Mouse (Mus musculus) liver, embryonic 14.5 days (tissue): ENCODE data around the gene Uqcr11. TPM values are rescaled to one million over a fixed set of nuclear protein-coding genes. Genes with fewer than 3 reads are reported as not detected.

Source experiments
- ATAC-seq: fragments of 200-750 bp; cut with Nextera tagmentation; 2 replicates; pipeline ENCODE4 v1.8.0; 2017; ENCODE audit warnings: moderate number of reproducible peaks, mild to moderate bottlenecking, moderate library complexity; ENCODE audit not compliant: insufficient read depth
- DNase-seq, 3 experiments: peaks; one replicate each; pipeline ENCODE4 v3.0.0-alpha.2; 2012 to 2013; ENCODE audit warnings: low read depth in 3 of 3, low spot score in 3 of 3
- H3K27ac ChIP-seq: fragments of 300-500 bp; sonication (generic); 2 replicates; pipeline ENCODE4 v1.5.1; 2014; ENCODE audit warnings: moderate library complexity, mild to moderate bottlenecking, control low read depth, inconsistent platforms
- H3K27me3 ChIP-seq: fragments of 300-500 bp; sonication (generic); 2 replicates; pipeline ENCODE4 v1.6.1; 2014; ENCODE audit warnings: mild to moderate bottlenecking, low read length, moderate library complexity; ENCODE audit not compliant: control insufficient read depth, insufficient read depth
- H3K36me3 ChIP-seq: fragments of 300-500 bp; sonication (generic); replicated peaks from 2 replicates; pipeline ENCODE4 v1.6.1; 2014; ENCODE audit warnings: low read depth; ENCODE audit not compliant: control insufficient read depth, insufficient read depth
- H3K4me1 ChIP-seq, 2 experiments: fragments of 200-500 bp in 1 of 2; fragments of 300-500 bp in 1 of 2; sonication (generic) in 1 of 2; replicated peaks; 2 replicates each; pipeline ENCODE4 v1.6.1; 2012 to 2014; ENCODE audit warnings: antibody characterized with exemption in 1 of 2, inconsistent platforms in 1 of 2, low read length in 1 of 2; ENCODE audit not compliant: control insufficient read depth in 2 of 2, insufficient read depth in 2 of 2
- H3K4me2 ChIP-seq: fragments of 300-500 bp; sonication (generic); 2 replicates; pipeline ENCODE4 v1.6.1; 2014; ENCODE audit warnings: low read depth, mild to moderate bottlenecking, control low read depth, moderate library complexity
- H3K4me3 ChIP-seq, 2 experiments: fragments of 200-500 bp in 1 of 2; fragments of 300-500 bp in 1 of 2; sonication (generic) in 1 of 2; 2 replicates each; pipeline ENCODE4 v1.5.1; 2012 to 2014; ENCODE audit warnings: low read depth in 2 of 2, low read length in 2 of 2, mild to moderate bottlenecking in 2 of 2, control low read depth in 1 of 2, inconsistent platforms in 1 of 2, moderate library complexity in 1 of 2; ENCODE audit not compliant: insufficient read depth in 1 of 2
- H3K9ac ChIP-seq: fragments of 300-500 bp; sonication (generic); replicated peaks from 2 replicates; pipeline ENCODE4 v1.6.1; 2014; ENCODE audit warnings: mild to moderate bottlenecking, control low read depth, moderate library complexity
- H3K9me3 ChIP-seq: fragments of 300-500 bp; sonication (generic); 2 replicates; pipeline ENCODE4 v1.6.1; 2016; ENCODE audit warnings: low read length, mixed read lengths; ENCODE audit not compliant: control insufficient read depth
- CTCF ChIP-seq: IDR thresholded peaks from 2 replicates; pipeline ENCODE4 v1.5.1; 2016; ENCODE audit warnings: antibody characterized with exemption, low read depth, control low read depth
- EP300 ChIP-seq: IDR thresholded peaks from 2 replicates; pipeline ENCODE4 v1.6.1; 2016; ENCODE audit warnings: antibody characterized with exemption, low read depth
- WGBS: fragments of 180-500 bp; shearing (Covaris S2); extraction: QIAGEN DNeasy Blood & Tissue Kit; methylation state at CpG from one replicate; pipeline ENCODE4 v1.1.7; 2014; ENCODE audit not compliant: insufficient replicate concordance; 5-methylcytosine and 5-hydroxymethylcytosine counted together
- polyA plus RNA-seq, 2 experiments: library from polyadenylated mRNA; depleted of rRNA in 1 of 2; stranded (reverse) in 1 of 2; unstranded in 1 of 2; fragments of >200 nt; fragmentation: Nextera tagmentation in 1 of 2; extraction: Ambion mirVana in 1 of 2; gene quantifications; 2 replicates each; pipeline versions ENCODE4 v1.2.1 to v1.2.3; 2012 to 2014

The Uqcr11 gene
- polyA plus RNA-seq, 2 experiments: 571 to 729 TPM

DNA sequence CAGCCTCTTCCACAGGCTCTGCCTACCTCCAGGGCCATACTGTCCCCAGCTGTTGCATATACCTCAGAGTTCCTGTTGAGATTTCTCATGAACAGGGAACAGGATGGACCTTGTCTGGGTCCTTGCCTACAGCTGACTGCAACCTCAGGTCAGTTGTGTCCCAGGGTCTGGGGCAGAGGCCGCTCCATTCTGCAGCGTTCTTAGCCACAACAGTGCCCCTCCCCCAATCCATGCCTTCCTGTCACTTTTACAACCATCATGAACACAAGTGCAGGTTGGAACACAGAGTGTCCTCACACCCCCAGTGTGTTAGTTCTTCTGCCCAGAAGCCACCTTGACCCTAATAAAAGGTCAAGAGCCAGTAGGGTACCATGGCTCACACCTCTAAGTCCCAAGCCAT is 17.9 kb downstream of the Uqcr11 start:
- no peaks in the 10 kb centered on the region; the same call in 1 of the 2 replicates for H3K27me3 ChIP-seq
- H3K36me3 ChIP-seq: peaks cover 19% of the 10 kb centered on the region
- TF ChIP-seq EP300 (no peak), CTCF (no peak)
- ATAC-seq (no peak), DNase-seq (no peak)
- H3K4me1 ChIP-seq: peaks cover 34 to 35% of the 10 kb centered on the region in 2 experiments
- H3K4me2 ChIP-seq: no peak overlapping the region
- H3K9ac ChIP-seq: no peak overlapping the region
- no peaks in the 10 kb centered on the region for H3K9me3 ChIP-seq
- H3K4me3 ChIP-seq: no peak overlapping the region
- 12% methylated on average over 2 of the region's 2 CpGs for WGBS
- no peak overlapping the region for H3K27ac ChIP-seq

DNA sequence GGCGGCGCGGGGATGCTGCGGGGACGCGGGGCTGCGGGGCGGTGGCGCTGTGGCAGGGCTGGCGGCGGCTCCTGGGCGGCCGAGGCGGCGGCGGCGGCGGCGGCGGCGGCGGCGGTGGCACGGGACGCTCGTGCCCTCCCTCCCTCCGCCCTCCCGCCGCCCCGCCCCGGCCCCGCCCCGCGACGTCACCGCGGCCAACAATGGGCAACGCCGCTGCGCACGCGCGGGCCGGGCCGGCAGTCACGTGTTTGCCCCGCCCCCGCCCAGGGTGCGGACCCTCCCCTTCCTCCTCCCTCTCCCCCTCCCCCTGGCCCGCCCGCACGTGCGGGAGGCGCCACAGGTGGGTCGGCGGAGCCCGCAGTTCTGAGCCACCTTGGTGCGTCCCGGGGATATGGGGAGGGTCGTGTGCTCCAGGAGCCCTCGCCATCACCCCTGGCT is 19.1 kb downstream of the Uqcr11 start, which contains the start of gene Mex3d:
Gene Mex3d (minus strand): TSS at position 138 of the 438 bp plus-strand sequence.
- H3K27ac ChIP-seq: peak within 1 kb of the TSS; percentile 4

DNA sequence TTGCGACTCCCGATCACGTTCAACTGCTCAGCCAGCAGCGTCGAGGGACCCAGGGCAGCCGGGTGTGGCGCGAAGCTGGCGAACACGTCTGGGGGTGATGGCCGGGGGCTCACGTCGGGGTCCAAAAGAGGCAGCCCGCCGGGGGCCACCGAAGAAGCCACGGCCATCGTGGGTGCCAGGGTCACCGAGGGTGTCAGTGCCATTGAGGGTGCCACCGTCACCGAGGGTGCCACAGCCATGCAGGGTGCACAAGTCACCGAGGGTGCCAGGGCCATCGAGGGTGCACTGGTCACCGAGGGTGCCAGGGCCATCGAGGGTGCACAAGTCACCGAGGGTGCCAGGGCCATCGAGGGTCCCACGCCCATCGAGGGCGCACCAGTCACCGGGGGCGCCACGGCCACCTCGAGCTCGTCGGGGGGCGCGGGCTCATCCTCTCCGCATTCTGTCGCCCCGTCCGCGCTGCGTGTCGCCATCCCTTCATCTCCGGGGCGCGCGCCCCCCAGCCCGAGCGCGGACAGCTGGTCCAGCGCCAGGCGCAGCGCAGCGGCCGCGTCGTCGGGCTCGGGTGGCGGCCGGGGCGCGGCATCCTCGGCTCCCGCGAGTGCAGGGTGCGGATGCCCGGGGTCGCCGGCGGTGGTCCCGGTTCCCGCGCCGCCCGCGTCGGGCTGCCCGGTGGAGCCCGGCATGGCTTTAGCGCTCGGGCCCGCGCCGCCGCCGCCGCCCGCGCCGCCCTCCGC is 19.7 kb downstream of the Uqcr11 start:
- peak overlapping the region; percentile 76 for H3K9ac ChIP-seq
- peaks cover 7% of the 10 kb centered on the region for H3K36me3 ChIP-seq
- H3K4me3 ChIP-seq: peak overlapping the region; percentile 35 to 72
- H3K4me1 ChIP-seq: peaks cover 34 to 35% of the 10 kb centered on the region in 2 experiments
- peak overlapping the region; percentile 98 for H3K4me2 ChIP-seq
- no peak for TF ChIP-seq EP300
- TF ChIP-seq CTCF: no peak
- H3K27me3 ChIP-seq: no peaks in the 10 kb centered on the region; the same call in 1 of the 2 replicates
- ATAC-seq (peak; percentile 6; the same call in 1 of the 2 replicates), DNase-seq (no peak)
- WGBS: under 1% methylated on average over 77 of the region's 94 CpGs
- no peaks in the 10 kb centered on the region for H3K9me3 ChIP-seq
- H3K27ac ChIP-seq: no peak overlapping the region

More for the DNA sequence above, 19.1 kb downstream of the Uqcr11 start, which contains the start of gene Mex3d:
- H3K4me3 ChIP-seq: peak within 1 kb of the TSS; percentile 42 to 72
- peak in 2 of 3 experiments; percentile 56 to 62 for DNase-seq
- ATAC-seq: peak; percentile 47; the same call in 1 of the 2 replicates
- no peaks in the 10 kb centered on the region; the same call in 1 of the 2 replicates for H3K27me3 ChIP-seq
- 0% methylated on average over 29 of the region's 61 CpGs for WGBS
- peaks cover 34 to 35% of the 10 kb centered on the region in 2 experiments for H3K4me1 ChIP-seq
- H3K4me2 ChIP-seq: peak within 1 kb of the TSS; percentile 98
- TF ChIP-seq CTCF (no peak), EP300 (no peak)
- H3K9me3 ChIP-seq: no peaks in the 10 kb centered on the region
- peaks cover 9% of the 10 kb centered on the region for H3K36me3 ChIP-seq
- peak within 1 kb of the TSS; percentile 76 for H3K9ac ChIP-seq

DNA sequence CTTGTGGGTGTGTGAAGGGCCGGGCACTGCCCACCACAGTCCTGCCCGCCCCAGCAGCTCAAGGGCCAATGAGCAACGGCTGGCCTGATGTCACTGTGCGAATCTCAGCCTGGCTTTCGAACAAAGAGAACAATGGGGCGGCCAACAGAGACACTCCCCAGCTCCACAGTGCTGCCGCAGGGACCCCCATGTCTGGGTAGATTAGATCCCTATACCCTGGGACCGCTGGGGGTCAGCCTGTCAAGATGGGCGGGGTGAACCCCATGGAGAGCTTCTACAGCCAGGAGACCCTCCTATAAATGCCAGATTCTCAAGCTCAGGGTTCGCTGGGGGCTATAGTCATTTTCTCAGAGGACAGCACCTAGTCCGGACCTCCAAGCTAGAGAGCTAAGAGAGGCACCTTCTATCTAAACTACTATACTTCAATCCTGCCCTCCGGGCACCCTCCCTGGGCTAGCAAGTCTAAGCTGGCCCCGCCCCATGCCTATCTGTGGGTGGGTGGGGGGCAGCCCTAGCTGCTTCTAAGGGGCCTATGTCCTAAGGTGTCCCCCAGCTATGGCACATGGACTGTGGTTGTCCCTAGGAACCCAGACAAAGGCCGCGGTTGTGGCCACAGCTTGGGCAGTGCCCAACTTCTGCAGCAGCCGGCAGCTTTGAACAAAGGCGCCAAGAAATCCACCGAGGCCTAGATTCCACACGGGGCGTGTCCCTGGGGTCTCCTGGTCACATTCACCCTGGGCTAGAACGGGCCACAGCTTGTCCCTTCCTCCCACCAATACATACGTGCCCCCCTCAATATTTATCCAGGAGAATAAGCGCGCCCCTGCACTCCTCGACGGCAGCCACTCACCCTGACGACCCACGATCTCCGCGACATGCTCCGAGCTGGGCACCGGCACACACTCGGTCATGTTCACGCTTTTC is 20.6 kb downstream of the Uqcr11 start:
- Histone ChIP-seq H3K36me3 (peaks cover 8% of the 10 kb centered on the region), H3K27ac (no peak overlapping the region), H3K9me3 (no peaks in the 10 kb centered on the region), H3K4me3 (peak overlapping the region; percentile 35 to 72), H3K4me1 (peaks cover 34 to 35% of the 10 kb centered on the region in 2 experiments), H3K27me3 (no peaks in the 10 kb centered on the region; the same call in 1 of the 2 replicates), H3K4me2 (peak overlapping the region; percentile 98), H3K9ac (peak overlapping the region; percentile 76)
- 14% methylated on average over 34 of the region's 34 CpGs for WGBS
- ATAC-seq: no peak
- no peak for TF ChIP-seq CTCF
- no peak for TF ChIP-seq EP300
- DNase-seq: no peak
